Mouse (Mus musculus) ES-Bruce4 (cell line): ENCODE results near the gene Lingo2.

ENCODE experiments used
- CTCF ChIP-seq: IDR thresholded peaks from one replicate; pipeline ENCODE4 v1.8.1; 2011; ENCODE audit warnings: low read depth, low read length
- EP300 ChIP-seq: IDR thresholded peaks from 2 replicates; pipeline ENCODE4 v1.6.1; 2011; ENCODE audit warnings: low read depth, low read length; ENCODE audit not compliant: insufficient read depth

- TF ChIP-seq CTCF (no peak), EP300 (no peak)
These were observed 919.5 kb downstream of the Lingo2 start for GRCm38 (mm10) chr4:36032039-36032438.
